29 mouse cellular contexts compared by ENCODE assay signal in genomic region chrX:86808218-86808617, GRCm38 (mm10).
"Had no signal": no experiment of that assay in that cellular context is flagged by ENCODE, and none has a peak within 500 bp of the region (broad histone marks: within the 10 kb centered on the region; RNA-seq: fewer than 3 reads in every experiment).

No protein-coding gene starts in this region.

- H3K4me3 ChIP-seq: limb, embryonic 10.5 days; limb, embryonic 12.5 days; limb, embryonic 13.5 days; limb, embryonic 15.5 days; liver, embryonic 12.5 days; liver, embryonic 13.5 days; liver, embryonic 15.5 days; lung, embryonic 15.5 days; megakaryocyte, embryonic 14.5 days; midbrain, embryonic 10.5 days; midbrain, embryonic 12.5 days; midbrain, embryonic 13.5 days; midbrain, embryonic 15.5 days; myocyte had no signal

- H3K36me3 ChIP-seq: limb, embryonic 10.5 days; limb, embryonic 12.5 days; limb, embryonic 13.5 days; limb, embryonic 15.5 days; liver, embryonic 12.5 days; liver, embryonic 13.5 days; liver, embryonic 15.5 days; lung, embryonic 15.5 days; midbrain, embryonic 10.5 days; midbrain, embryonic 12.5 days; midbrain, embryonic 13.5 days; midbrain, embryonic 15.5 days had no signal

- H3K4me1 ChIP-seq: limb, embryonic 10.5 days; limb, embryonic 12.5 days; limb, embryonic 13.5 days; limb, embryonic 15.5 days; liver, embryonic 12.5 days; liver, embryonic 13.5 days; liver, embryonic 15.5 days; lung, embryonic 15.5 days; megakaryocyte, embryonic 14.5 days; midbrain, embryonic 10.5 days; midbrain, embryonic 12.5 days; midbrain, embryonic 13.5 days; midbrain, embryonic 15.5 days had no signal

- H3K27me3 ChIP-seq: limb, embryonic 12.5 days; limb, embryonic 13.5 days; limb, embryonic 15.5 days; liver, embryonic 12.5 days; liver, embryonic 13.5 days; liver, embryonic 15.5 days; lung, embryonic 15.5 days; megakaryocyte, embryonic 14.5 days; midbrain, embryonic 12.5 days; midbrain, embryonic 13.5 days; midbrain, embryonic 15.5 days had no signal

- H3K9me3 ChIP-seq: limb, embryonic 10.5 days; limb, embryonic 12.5 days; limb, embryonic 13.5 days; limb, embryonic 15.5 days; liver, embryonic 12.5 days; liver, embryonic 13.5 days; liver, embryonic 15.5 days; lung, embryonic 15.5 days; megakaryocyte, embryonic 14.5 days; midbrain, embryonic 10.5 days; midbrain, embryonic 12.5 days; midbrain, embryonic 13.5 days; midbrain, embryonic 15.5 days had no signal

- DNase-seq: left cerebral cortex, postnatal 4 days; liver; liver, embryonic 13.5 days; liver, postnatal 0 days; lung, adult 18-20 months; lung, adult 2 months; lung, embryonic 14.5 days; lung, postnatal 10 days; lung, postnatal 14 days; lung, postnatal 36 days; lung, postnatal 4 days; midbrain, embryonic 14.5 days had no signal

- H3K27ac ChIP-seq: limb, embryonic 10.5 days; limb, embryonic 12.5 days; limb, embryonic 13.5 days; limb, embryonic 15.5 days; liver, embryonic 12.5 days; liver, embryonic 13.5 days; liver, embryonic 14.5 days; liver, embryonic 15.5 days; lung, embryonic 15.5 days; macrophage; midbrain, embryonic 10.5 days; midbrain, embryonic 12.5 days; midbrain, embryonic 13.5 days; midbrain, embryonic 15.5 days had no signal

- H3K9ac ChIP-seq: limb, embryonic 12.5 days; limb, embryonic 13.5 days; limb, embryonic 15.5 days; liver, embryonic 12.5 days; liver, embryonic 13.5 days; liver, embryonic 14.5 days; liver, embryonic 15.5 days; liver, postnatal 0 days; lung, embryonic 14.5 days; lung, embryonic 15.5 days; midbrain, embryonic 12.5 days; midbrain, embryonic 13.5 days; midbrain, embryonic 15.5 days had no signal

- H3K4me2 ChIP-seq: limb, embryonic 12.5 days; limb, embryonic 13.5 days; limb, embryonic 15.5 days; liver, embryonic 11.5 days; liver, embryonic 12.5 days; liver, embryonic 13.5 days; liver, embryonic 15.5 days; lung, embryonic 14.5 days; lung, embryonic 15.5 days; midbrain, embryonic 11.5 days; midbrain, embryonic 12.5 days; midbrain, embryonic 13.5 days; midbrain, embryonic 15.5 days had no signal
